Mouse (Mus musculus) midbrain, embryonic 12.5 days (tissue): ENCODE measurements around the gene Fam71b. TPM values are rescaled to one million over a fixed set of nuclear protein-coding genes. Genes with fewer than 3 reads are reported as not detected.
"Not testable (repeated sequence)": the region's sequence is repeated elsewhere in the genome, so short reads cannot be mapped to it uniquely, and the experiment has no call there.

Experiments used
- ATAC-seq: fragments of 200-750 bp; cut with Nextera tagmentation; 2 replicates; pipeline ENCODE4 v1.8.0; 2017; ENCODE audit warnings: low read depth, moderate TSS enrichment, moderate library complexity; ENCODE audit not compliant: low FRiP score
- H3K27ac ChIP-seq: fragments of 300-500 bp; sonication (generic); replicated peaks from 2 replicates; pipeline ENCODE4 v1.5.1; 2016; ENCODE audit warnings: mild to moderate bottlenecking
- H3K27me3 ChIP-seq: fragments of 300-500 bp; sonication (generic); 2 replicates; pipeline ENCODE4 v1.6.1; 2016; ENCODE audit warnings: mild to moderate bottlenecking
- H3K36me3 ChIP-seq: fragments of 300-500 bp; sonication (generic); 2 replicates; pipeline ENCODE4 v1.6.1; 2016
- H3K4me1 ChIP-seq: fragments of 300-500 bp; sonication (generic); 2 replicates; pipeline ENCODE4 v1.6.1; 2016
- H3K4me2 ChIP-seq: fragments of 300-500 bp; sonication (generic); replicated peaks from 2 replicates; pipeline ENCODE4 v1.6.1; 2016; ENCODE audit warnings: mild to moderate bottlenecking, moderate library complexity
- H3K4me3 ChIP-seq: fragments of 300-500 bp; sonication (generic); 2 replicates; pipeline ENCODE4 v1.5.1; 2016; ENCODE audit warnings: mild to moderate bottlenecking
- H3K9ac ChIP-seq: fragments of 300-500 bp; sonication (generic); replicated peaks from 2 replicates; pipeline ENCODE4 v1.6.1; 2016; ENCODE audit warnings: mild to moderate bottlenecking, moderate library complexity
- H3K9me3 ChIP-seq: fragments of 300-500 bp; sonication (generic); 2 replicates; pipeline ENCODE4 v1.6.1; 2016; ENCODE audit warnings: mild to moderate bottlenecking
- WGBS: fragments of 180-500 bp; shearing (Covaris S2); methylation state at CpG from one replicate; pipeline ENCODE4 v1.1.7; 2016; 5-methylcytosine and 5-hydroxymethylcytosine counted together
- polyA plus RNA-seq: library from polyadenylated mRNA; unstranded; fragments of >200 nt; fragmentation: Nextera tagmentation; extraction: Ambion mirVana; gene quantifications from 2 replicates; pipeline ENCODE4 v1.2.1, GENCODE M21; 2016

Fam71b gene
- polyA plus RNA-seq, 1 experiment from 2014 or later: not detected

DNA sequence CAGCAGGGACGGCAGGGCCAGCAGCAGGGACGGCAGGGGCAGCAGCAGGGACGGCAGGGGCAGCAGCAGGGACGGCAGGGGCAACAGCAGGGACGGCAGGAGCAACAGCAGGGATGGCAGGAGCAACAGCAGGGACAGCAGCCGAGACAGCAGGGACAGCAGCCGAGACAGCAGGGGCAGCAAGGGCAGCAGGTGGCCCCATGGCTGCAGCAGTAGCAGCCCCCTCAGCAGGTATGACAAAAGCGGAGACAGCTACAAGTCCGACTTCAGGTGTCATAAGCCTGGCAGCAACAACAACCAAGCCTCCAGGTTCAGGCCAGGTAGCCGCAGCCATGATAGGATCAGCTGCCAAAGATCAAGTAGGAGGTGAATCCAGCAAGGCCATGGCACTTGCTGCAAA is 10.4 kb downstream of the Fam71b start:
- no peaks in the 10 kb centered on the region for H3K27me3 ChIP-seq
- no peak overlapping the region for H3K27ac ChIP-seq
- H3K4me2 ChIP-seq: 0 out of 2 replicates have a peak overlapping the region, but pooled peaks have one; percentile 11
- H3K9me3 ChIP-seq: no peaks in the 10 kb centered on the region
- ATAC-seq: no peak
- no peak overlapping the region for H3K9ac ChIP-seq
- 38% methylated on average over 10 of the region's 10 CpGs for WGBS
- no peak overlapping the region for H3K4me3 ChIP-seq
- no peaks in the 10 kb centered on the region for H3K4me1 ChIP-seq
- H3K36me3 ChIP-seq: no peaks in the 10 kb centered on the region

DNA sequence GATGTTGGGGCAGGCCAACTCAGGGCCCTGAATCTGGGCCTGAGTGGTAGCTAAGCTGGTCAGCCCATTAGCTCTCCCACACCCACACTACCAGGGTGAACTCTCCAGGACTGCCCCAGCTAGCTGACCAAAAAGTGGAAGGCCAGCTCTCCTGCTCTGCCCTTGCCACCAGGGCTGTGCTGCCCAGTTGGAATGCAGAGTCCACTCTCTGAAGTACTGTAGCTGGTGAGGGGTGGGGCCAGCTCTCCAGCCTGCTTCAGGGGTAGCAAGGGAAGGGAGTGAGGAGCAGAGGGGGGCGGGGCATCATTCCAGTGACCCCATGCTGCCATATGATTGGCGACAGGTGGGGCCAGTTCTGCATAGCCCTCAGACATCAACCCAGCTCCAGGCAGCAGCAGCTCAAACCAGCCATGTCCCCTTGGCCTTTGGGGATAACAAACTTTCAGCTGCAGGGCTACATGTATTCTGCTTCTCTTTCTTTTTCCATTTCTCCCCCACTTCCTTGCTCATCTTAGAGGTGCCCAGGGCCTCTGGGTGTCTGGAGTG is 13.7 kb downstream of the Fam71b start:
- Histone ChIP-seq H3K27me3 (no peaks in the 10 kb centered on the region), H3K27ac (no peak overlapping the region), H3K9ac (no peak overlapping the region), H3K9me3 (no peaks in the 10 kb centered on the region), H3K4me3 (no peak overlapping the region), H3K36me3 (no peaks in the 10 kb centered on the region), H3K4me2 (no peak overlapping the region), H3K4me1 (no peaks in the 10 kb centered on the region)
- ATAC-seq: no peak
- 46% methylated on average over 2 of the region's 2 CpGs for WGBS

DNA sequence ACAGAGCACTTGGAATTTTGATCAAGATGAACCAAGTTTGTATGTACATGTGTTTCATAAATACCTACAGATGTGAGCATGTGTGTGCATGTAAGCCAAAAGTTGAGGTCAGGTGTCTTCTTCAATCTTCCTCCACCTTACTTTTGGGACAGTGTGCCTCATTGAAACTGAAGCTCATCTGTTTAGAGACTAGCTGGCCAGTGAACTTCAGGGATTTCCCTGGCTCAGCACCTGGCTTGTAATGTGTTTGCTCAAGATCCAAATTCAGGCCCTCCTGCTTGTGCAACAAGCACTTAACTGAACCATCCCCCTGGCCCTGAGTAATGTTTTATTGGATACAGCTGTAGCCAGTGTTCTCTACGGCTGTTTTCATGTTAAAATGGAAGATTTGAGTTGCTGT is 22.1 kb downstream of the Fam71b start:
- Histone ChIP-seq H3K27me3 (no peaks in the 10 kb centered on the region), H3K27ac (no peak overlapping the region), H3K4me2 (no peak overlapping the region), H3K4me1 (no peaks in the 10 kb centered on the region), H3K4me3 (no peak overlapping the region), H3K9ac (no peak overlapping the region), H3K9me3 (no peaks in the 10 kb centered on the region), H3K36me3 (no peaks in the 10 kb centered on the region)
- WGBS: 88% methylated on average over 1 of the region's 1 CpGs
- ATAC-seq: no peak

DNA sequence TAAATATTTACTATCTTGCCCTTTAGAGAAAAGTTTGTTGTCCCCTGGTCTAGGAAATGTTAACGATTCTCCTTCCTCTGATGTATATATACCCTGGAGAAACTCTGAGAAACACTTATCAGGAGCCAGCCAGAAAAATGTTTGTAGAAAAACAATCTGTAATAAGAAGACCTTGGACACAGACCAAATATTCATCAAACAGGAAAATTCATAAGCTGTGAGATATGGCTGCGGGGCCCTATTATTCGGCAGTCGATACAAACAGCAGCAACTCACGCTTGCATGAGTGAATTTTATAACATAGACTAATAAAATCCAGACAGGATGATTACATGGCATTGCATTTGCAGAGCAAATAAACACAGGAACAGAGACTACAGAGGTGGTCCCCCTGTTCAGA is 22.5 kb downstream of the Fam71b start:
- ATAC-seq: no peak
- Histone ChIP-seq H3K9ac (no peak overlapping the region), H3K36me3 (no peaks in the 10 kb centered on the region), H3K4me1 (no peaks in the 10 kb centered on the region), H3K27ac (no peak overlapping the region), H3K9me3 (no peaks in the 10 kb centered on the region), H3K4me3 (no peak overlapping the region), H3K4me2 (no peak overlapping the region), H3K27me3 (no peaks in the 10 kb centered on the region)
- WGBS: 91% methylated on average over 5 of the region's 5 CpGs

DNA sequence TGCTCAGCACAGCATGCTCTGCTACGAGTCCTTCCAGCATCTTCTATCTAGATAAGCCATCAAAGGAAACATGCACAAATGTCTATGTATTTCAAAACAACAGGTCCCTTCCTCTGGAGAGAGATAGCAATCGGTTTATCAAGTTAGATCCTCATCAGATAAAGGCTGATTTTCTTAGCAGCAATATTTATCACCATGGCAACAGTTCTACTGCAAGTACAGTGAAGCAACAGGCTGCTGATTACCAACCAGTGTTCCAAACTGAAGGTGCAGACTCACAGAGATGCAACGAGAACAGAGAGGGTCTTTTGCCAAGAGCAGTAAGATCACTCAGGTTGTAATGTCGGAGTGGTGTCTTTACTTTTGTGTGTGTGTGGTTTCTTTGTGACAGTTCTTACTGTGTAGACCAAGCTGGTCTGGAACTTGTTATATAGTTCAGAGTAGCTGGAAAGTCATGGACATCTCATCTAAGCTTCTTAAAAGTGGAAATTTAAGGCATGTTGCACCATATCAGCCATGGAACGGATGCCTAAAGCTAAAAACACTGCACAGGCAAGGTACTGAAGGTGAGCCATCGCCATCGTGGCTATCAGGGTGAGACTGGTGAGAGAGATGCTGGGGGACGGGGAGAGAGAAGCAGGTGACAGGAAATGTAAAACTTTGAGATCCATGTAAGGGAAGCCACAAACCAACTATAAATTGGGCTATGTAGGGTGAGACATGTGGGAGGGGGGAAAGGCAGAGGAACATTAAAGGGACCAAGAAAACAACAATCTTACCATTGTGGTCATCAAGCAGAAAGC is 24.9 kb downstream of the Fam71b start:
- no peaks in the 10 kb centered on the region for H3K9me3 ChIP-seq
- ATAC-seq: no peak
- H3K4me2 ChIP-seq: no peak overlapping the region
- H3K4me1 ChIP-seq: no peaks in the 10 kb centered on the region
- H3K36me3 ChIP-seq: no peaks in the 10 kb centered on the region
- 90% methylated on average over 8 of the region's 8 CpGs for WGBS
- H3K27me3 ChIP-seq: no peaks in the 10 kb centered on the region
- H3K4me3 ChIP-seq: no peak overlapping the region
- no peak overlapping the region for H3K27ac ChIP-seq
- H3K9ac ChIP-seq: no peak overlapping the region

DNA sequence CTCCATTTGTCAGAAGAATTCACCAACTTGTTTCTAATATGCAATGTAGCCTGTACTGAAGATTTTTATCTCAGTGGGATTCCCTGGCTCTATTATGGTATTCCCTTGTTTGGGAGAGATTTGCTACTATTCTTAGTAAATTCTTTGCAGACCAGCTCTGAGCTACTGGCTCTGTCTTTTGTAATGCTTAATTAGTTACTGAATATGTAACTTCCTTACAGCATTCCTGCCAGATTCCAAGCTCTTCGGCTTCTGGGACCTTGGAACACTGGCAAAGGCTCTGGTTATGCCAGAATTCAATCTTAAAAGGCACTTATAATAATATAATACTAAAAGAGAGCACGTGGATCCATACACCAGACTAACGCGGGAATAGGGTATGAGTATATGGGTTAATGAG is 31.8 kb downstream of the Fam71b start:
- H3K4me1 ChIP-seq: not testable (repeated sequence)
- 44% methylated on average over 4 of the region's 4 CpGs for WGBS

DNA sequence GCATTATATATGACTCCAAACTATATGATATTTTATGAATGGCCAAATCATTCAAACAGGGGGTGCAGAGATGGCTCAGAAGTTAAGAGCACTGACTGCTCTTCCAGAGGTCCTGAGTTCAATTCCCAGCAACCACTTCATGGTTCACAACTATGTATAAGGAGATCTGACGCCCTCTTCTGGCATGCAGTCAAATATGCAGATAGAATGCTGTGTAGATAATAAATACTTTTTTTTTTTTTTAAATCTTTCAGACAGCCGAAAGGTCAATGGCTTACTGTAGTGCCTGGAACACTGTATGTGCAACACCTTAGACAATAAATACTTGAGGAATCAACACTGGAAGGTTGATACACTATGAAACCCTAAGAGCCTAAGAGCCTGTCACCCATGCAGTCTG is 33.8 kb downstream of the Fam71b start:
- no peak for ATAC-seq
- no peak overlapping the region for H3K4me3 ChIP-seq
- H3K36me3 ChIP-seq: no peaks in the 10 kb centered on the region
- H3K9ac ChIP-seq: no peak overlapping the region
- no peaks in the 10 kb centered on the region for H3K9me3 ChIP-seq
- no peak overlapping the region for H3K27ac ChIP-seq
- H3K4me2 ChIP-seq: no peak overlapping the region
- 86% methylated on average over 2 of the region's 2 CpGs for WGBS
- no peaks in the 10 kb centered on the region for H3K4me1 ChIP-seq
- H3K27me3 ChIP-seq: no peaks in the 10 kb centered on the region

More for the DNA sequence above, 31.8 kb downstream of the Fam71b start:
- not testable (repeated sequence) for H3K9me3 ChIP-seq, H3K27ac ChIP-seq, H3K4me2 ChIP-seq, H3K36me3 ChIP-seq, H3K27me3 ChIP-seq, ATAC-seq, H3K9ac ChIP-seq, H3K4me3 ChIP-seq

DNA sequence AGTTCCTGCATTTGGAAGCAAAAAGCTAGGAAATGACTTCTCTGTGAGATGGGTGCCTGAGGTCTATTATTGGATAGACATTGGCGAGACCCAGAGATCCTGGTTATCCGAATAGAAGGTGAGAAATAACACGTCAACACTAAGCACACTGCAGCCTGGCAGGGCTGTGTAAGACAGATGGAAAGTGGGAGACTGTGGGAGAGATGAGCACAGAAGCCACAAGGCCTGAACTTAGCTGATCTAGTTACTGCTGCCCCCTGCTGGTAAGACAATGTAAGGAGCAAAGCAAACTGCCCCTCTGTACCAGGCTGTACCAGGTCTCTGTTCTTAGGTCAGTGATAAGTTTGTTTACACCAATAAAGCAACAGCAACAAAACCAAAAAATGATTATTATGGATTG is 34.8 kb downstream of the Fam71b start:
- no peak overlapping the region for H3K4me2 ChIP-seq
- H3K9ac ChIP-seq: no peak overlapping the region
- ATAC-seq: peak; percentile 87
- H3K9me3 ChIP-seq: no peaks in the 10 kb centered on the region
- peaks cover 2% of the 10 kb centered on the region; the same call in 1 of the 2 replicates for H3K4me1 ChIP-seq
- no peak overlapping the region for H3K4me3 ChIP-seq
- H3K27ac ChIP-seq: no peak overlapping the region
- 21% methylated on average over 3 of the region's 3 CpGs for WGBS
- H3K27me3 ChIP-seq: no peaks in the 10 kb centered on the region
- no peaks in the 10 kb centered on the region for H3K36me3 ChIP-seq

DNA sequence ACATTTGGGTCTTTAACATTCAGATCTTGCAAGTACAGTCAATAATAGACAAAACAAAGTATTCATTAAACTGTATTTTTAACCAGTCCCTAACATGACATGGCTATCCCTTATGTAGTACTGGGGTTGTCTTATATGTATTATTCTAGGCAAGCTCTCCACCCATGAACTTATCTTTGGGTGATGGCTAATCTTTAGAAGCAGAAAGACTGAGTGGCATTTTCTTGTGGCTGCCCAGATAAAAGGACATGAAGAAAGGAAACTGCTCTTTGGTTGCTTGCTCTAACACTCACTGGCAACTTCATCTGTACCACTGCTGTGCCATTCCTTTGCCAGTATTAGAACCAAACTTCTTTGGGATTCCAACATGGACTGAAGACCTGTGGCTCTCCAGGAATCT is 39.0 kb downstream of the Fam71b start:
- Histone ChIP-seq H3K27ac (no peak overlapping the region), H3K9me3 (no peaks in the 10 kb centered on the region), H3K27me3 (no peaks in the 10 kb centered on the region), H3K4me2 (no peak overlapping the region), H3K9ac (no peak overlapping the region), H3K4me1 (peaks cover 7% of the 10 kb centered on the region), H3K36me3 (peaks cover 8% of the 10 kb centered on the region), H3K4me3 (no peak overlapping the region)
- no peak for ATAC-seq

DNA sequence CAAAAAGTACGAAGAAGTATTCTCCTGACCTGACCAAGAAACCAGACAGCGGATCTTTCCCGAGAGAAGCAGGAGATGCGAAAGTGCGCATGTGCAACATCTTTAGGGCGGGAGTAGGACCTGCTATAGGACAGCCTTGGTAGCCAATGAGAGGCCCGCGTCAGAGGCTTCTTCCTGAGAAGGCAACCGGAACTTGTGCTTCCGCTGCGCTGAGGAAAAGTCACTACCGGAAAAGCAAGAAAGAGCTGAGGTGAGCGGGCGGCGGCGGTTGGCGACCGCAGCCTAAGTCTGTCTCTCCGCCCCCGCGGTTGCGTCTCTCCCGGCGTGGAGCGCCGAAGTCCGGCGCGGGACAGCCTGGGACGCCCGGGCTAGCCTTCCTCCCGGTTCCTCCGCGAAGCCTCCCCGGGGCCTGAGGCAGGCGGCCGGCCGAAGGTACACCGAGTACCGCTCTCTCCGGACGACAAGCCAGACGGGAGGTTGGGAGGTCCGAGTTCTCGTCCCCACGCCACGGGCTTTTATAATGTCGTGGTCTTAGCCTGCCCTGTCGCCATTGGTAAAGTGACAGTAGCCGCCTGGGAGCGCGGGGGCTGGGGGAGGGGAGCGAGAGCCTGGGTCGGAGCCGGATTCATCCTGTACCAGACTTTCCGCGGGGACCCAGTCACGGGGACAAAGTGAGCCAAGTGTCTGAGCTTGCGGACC is 40.5 kb downstream of the Fam71b start, which contains the start of gene Med7:
Med7 (plus strand) TSS at position 166 of the 699 bp plus-strand sequence.
- Histone ChIP-seq H3K9ac (peak within 1 kb of the TSS; percentile 90), H3K4me1 (peaks cover 7% of the 10 kb centered on the region), H3K36me3 (peaks cover 19% of the 10 kb centered on the region), H3K27me3 (no peaks in the 10 kb centered on the region), H3K4me2 (peak within 1 kb of the TSS; percentile 83), H3K4me3 (peak within 1 kb of the TSS; percentile 92), H3K9me3 (no peaks in the 10 kb centered on the region), H3K27ac (peak within 1 kb of the TSS; percentile 89)
- under 1% methylated on average over 59 of the region's 59 CpGs for WGBS
- ATAC-seq: peak; percentile 99

DNA sequence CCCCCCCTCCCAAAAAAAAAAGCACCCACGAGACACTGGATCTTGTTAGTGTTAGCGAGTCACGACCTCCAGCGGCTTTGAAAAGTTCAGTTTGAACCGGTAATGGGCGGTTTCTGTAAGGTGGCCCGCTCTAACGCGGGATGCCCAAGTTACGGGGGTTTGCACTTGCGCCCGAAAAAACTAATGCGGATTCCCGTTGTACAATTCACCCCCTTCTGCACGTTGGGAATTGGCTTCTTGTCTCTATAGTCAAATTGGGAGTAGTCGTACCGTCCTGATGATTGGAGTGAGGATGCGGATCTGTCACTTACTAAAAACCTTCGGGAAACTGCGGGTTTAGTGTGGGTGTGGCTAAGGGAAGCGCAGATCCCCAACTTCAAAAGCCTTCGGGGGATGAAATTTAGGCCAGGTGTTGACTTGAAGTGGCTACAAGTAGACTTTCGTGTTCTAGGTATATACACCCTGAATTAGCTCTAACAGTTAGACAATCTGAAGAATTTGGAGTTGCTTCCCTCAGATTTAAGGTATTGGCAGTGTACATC is 41.2 kb downstream of the Fam71b start:
- Histone ChIP-seq H3K4me1 (peaks cover 7% of the 10 kb centered on the region), H3K4me2 (peak overlapping the region; percentile 83), H3K9ac (peak overlapping the region; percentile 90), H3K27me3 (no peaks in the 10 kb centered on the region), H3K27ac (peak overlapping the region; percentile 89), H3K9me3 (no peaks in the 10 kb centered on the region), H3K4me3 (peak overlapping the region; percentile 92), H3K36me3 (peaks cover 25% of the 10 kb centered on the region)
- ATAC-seq: peak; percentile 9; the same call in 1 of the 2 replicates
- 2% methylated on average over 23 of the region's 23 CpGs for WGBS

DNA sequence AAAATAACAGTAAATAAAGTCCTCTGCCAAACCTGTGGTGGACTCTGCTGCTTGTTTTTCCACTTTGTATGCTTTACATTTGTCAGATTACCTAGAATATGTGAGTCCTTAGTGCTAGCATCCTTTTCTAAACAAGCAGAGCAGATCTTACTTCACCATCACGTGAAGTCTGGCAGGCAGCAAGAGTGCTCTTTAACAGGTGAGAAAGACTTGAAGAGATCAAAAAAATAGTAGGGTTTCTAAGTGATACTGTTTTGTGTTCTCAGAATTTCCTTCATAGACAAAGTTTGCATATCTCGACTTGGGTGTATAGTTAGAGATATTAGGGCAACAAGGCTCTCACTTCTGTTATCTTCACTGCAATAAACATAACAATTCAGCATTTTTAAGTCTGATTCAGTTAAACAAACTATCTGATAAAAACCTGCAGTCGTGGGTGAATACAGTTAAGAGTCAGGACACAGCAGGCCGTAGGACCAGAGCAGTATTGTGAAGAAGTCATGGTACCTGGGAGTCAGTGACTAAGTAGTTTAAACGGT is 42.7 kb downstream of the Fam71b start:
- Histone ChIP-seq H3K4me1 (peaks cover 7% of the 10 kb centered on the region), H3K9ac (no peak overlapping the region), H3K27ac (no peak overlapping the region), H3K27me3 (no peaks in the 10 kb centered on the region), H3K4me3 (no peak overlapping the region), H3K36me3 (peaks cover 34% of the 10 kb centered on the region), H3K9me3 (no peaks in the 10 kb centered on the region), H3K4me2 (no peak overlapping the region)
- WGBS: 93% methylated on average over 5 of the region's 5 CpGs
- ATAC-seq: no peak
